Mouse (Mus musculus): ENCODE results near the gene Dars2. TPM values are rescaled to one million over a fixed set of nuclear protein-coding genes. Genes with fewer than 3 reads are reported as not detected.

The Dars2 gene
- polyA plus RNA-seq, 1 experiment = 46.1 TPM

GRCm38 (mm10) chr1:161041261-161042020, 29.0 kb downstream of the Dars2 start:
- peaks cover 45% of the 10 kb centered on the region for H3K36me3 ChIP-seq (ENCODE audit: control insufficient read depth, insufficient read depth, low read length, poor library complexity, severe bottlenecking)
- H3K9ac ChIP-seq (ENCODE audit: low read depth, poor library complexity, severe bottlenecking) = no peak overlapping the region
- H3K4me3 ChIP-seq (ENCODE audit: low read depth, low read length) = no peak overlapping the region
- H3K9me3 ChIP-seq (replicated peaks; ENCODE audit: control insufficient read depth, insufficient read depth, low read length, poor library complexity, severe bottlenecking) = no peaks in the 10 kb centered on the region
- no peaks in the 10 kb centered on the region for H3K27me3 ChIP-seq (ENCODE audit: control insufficient read depth, insufficient read depth, low read length, poor library complexity, severe bottlenecking)
- TF ChIP-seq POLR2A (IDR thresholded peaks at IDR 0.05; ENCODE audit: insufficient read depth, low read length) (no peak), EP300 (IDR thresholded peaks at IDR 0.05; ENCODE audit: insufficient read depth, low read depth, low read length) (no peak), CTCF (IDR thresholded peaks at IDR 0.05; ENCODE audit: low read depth, low read length) (no peak)
- no peaks in the 10 kb centered on the region for H3K4me1 ChIP-seq (ENCODE audit: control insufficient read depth, insufficient read depth, low read length)
- H3K27ac ChIP-seq (ENCODE audit: insufficient read depth, low read length) = no peak overlapping the region

DNA sequence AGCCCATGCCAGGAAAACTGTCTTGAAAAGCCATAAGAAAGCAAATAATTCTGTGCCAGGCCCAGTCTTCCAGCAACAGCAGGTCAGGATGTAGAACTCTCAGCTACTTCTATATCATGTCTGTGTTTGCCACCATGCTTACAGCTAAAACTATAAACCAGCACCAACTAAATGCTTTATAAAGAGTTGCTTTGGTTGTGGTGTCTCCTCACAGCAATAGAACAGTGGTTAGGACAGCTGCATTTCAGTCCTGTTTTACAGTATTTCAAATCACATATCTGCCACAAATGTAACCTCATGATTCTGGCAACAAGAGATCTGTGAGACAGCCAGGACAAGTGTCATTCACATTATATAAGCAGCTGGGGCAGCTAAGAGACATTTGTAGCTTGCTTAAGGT, 29.6 kb downstream of the Dars2 start:
- H3K4me1 ChIP-seq (ENCODE audit: control insufficient read depth, insufficient read depth, low read length) = no peaks in the 10 kb centered on the region
- H3K4me3 ChIP-seq (ENCODE audit: low read depth, low read length) = no peak overlapping the region
- peak overlapping the region; percentile 88 for H3K27ac ChIP-seq (ENCODE audit: insufficient read depth, low read length)
- TF ChIP-seq EP300 (IDR thresholded peaks at IDR 0.05; ENCODE audit: insufficient read depth, low read depth, low read length) (no peak), POLR2A (IDR thresholded peaks at IDR 0.05; ENCODE audit: insufficient read depth, low read length) (no peak), CTCF (IDR thresholded peaks at IDR 0.05; ENCODE audit: low read depth, low read length) (no peak)
- H3K27me3 ChIP-seq (ENCODE audit: control insufficient read depth, insufficient read depth, low read length, poor library complexity, severe bottlenecking) = no peaks in the 10 kb centered on the region
- peaks cover 49% of the 10 kb centered on the region for H3K36me3 ChIP-seq (ENCODE audit: control insufficient read depth, insufficient read depth, low read length, poor library complexity, severe bottlenecking)
- 0 out of 2 replicates have a peak, but pooled peaks cover 2% of the 10 kb centered on the region for H3K9me3 ChIP-seq (replicated peaks; ENCODE audit: control insufficient read depth, insufficient read depth, low read length, poor library complexity, severe bottlenecking)
- no peak overlapping the region for H3K9ac ChIP-seq (ENCODE audit: low read depth, poor library complexity, severe bottlenecking)

DNA sequence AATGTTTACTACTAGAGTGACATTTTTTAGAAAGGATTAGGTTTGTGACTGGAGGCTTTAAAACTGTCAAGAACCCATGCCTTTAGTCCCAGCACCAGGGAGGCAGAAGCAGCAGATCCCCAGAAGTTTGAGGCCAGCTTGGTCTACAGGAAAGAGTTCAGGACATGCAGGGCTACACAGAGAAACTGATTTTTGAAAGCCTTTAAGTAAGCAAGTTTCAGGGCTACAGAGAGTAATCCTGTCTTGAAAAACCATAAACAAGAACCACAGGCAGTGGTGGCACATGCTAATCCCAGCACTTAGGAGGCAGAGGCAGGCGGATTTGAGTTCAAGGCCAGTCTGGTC, 30.1 kb downstream of the Dars2 start:
- Histone ChIP-seq H3K36me3 (ENCODE audit: control insufficient read depth, insufficient read depth, low read length, poor library complexity, severe bottlenecking) (peaks cover 53% of the 10 kb centered on the region), H3K4me3 (ENCODE audit: low read depth, low read length) (no peak overlapping the region), H3K9me3 (replicated peaks; ENCODE audit: control insufficient read depth, insufficient read depth, low read length, poor library complexity, severe bottlenecking) (peaks cover 2% of the 10 kb centered on the region; the same call in 1 of the 2 replicates), H3K4me1 (ENCODE audit: control insufficient read depth, insufficient read depth, low read length) (no peaks in the 10 kb centered on the region), H3K9ac (ENCODE audit: low read depth, poor library complexity, severe bottlenecking) (no peak overlapping the region), H3K27ac (ENCODE audit: insufficient read depth, low read length) (peak overlapping the region; percentile 88), H3K27me3 (ENCODE audit: control insufficient read depth, insufficient read depth, low read length, poor library complexity, severe bottlenecking) (no peaks in the 10 kb centered on the region)
- TF ChIP-seq EP300 (IDR thresholded peaks at IDR 0.05; ENCODE audit: insufficient read depth, low read depth, low read length) = no peak
- TF ChIP-seq CTCF (IDR thresholded peaks at IDR 0.05; ENCODE audit: low read depth, low read length) = no peak
- no peak for TF ChIP-seq POLR2A (IDR thresholded peaks at IDR 0.05; ENCODE audit: insufficient read depth, low read length)

GRCm38 (mm10) chr1:161039741-161040425, 30.6 kb downstream of the Dars2 start:
- no peak overlapping the region; the same call in 1 of the 2 replicates for H3K9ac ChIP-seq (ENCODE audit: low read depth, poor library complexity, severe bottlenecking)
- no peak for TF ChIP-seq EP300 (IDR thresholded peaks at IDR 0.05; ENCODE audit: insufficient read depth, low read depth, low read length)
- TF ChIP-seq CTCF (IDR thresholded peaks at IDR 0.05; ENCODE audit: low read depth, low read length) = no peak
- no peak for TF ChIP-seq POLR2A (IDR thresholded peaks at IDR 0.05; ENCODE audit: insufficient read depth, low read length)
- H3K27ac ChIP-seq (ENCODE audit: insufficient read depth, low read length) = peak overlapping the region; percentile 88
- H3K4me1 ChIP-seq (ENCODE audit: control insufficient read depth, insufficient read depth, low read length) = no peaks in the 10 kb centered on the region
- peaks cover 50% of the 10 kb centered on the region for H3K36me3 ChIP-seq (ENCODE audit: control insufficient read depth, insufficient read depth, low read length, poor library complexity, severe bottlenecking)
- H3K4me3 ChIP-seq (ENCODE audit: low read depth, low read length) = no peak overlapping the region
- no peaks in the 10 kb centered on the region for H3K27me3 ChIP-seq (ENCODE audit: control insufficient read depth, insufficient read depth, low read length, poor library complexity, severe bottlenecking)
- peaks cover 2% of the 10 kb centered on the region; the same call in 1 of the 2 replicates for H3K9me3 ChIP-seq (replicated peaks; ENCODE audit: control insufficient read depth, insufficient read depth, low read length, poor library complexity, severe bottlenecking)

GRCm38 (mm10) chr1:161038968-161039721, 31.3 kb downstream of the Dars2 start:
- Histone ChIP-seq H3K27me3 (ENCODE audit: control insufficient read depth, insufficient read depth, low read length, poor library complexity, severe bottlenecking) (no peaks in the 10 kb centered on the region), H3K9ac (ENCODE audit: low read depth, poor library complexity, severe bottlenecking) (peak overlapping the region; percentile 88), H3K36me3 (ENCODE audit: control insufficient read depth, insufficient read depth, low read length, poor library complexity, severe bottlenecking) (peaks cover 49% of the 10 kb centered on the region), H3K4me1 (ENCODE audit: control insufficient read depth, insufficient read depth, low read length) (no peaks in the 10 kb centered on the region), H3K27ac (ENCODE audit: insufficient read depth, low read length) (peak overlapping the region; percentile 88), H3K9me3 (replicated peaks; ENCODE audit: control insufficient read depth, insufficient read depth, low read length, poor library complexity, severe bottlenecking) (peaks cover 2% of the 10 kb centered on the region; the same call in 1 of the 2 replicates), H3K4me3 (ENCODE audit: low read depth, low read length) (no peak overlapping the region)
- no peak for TF ChIP-seq POLR2A (IDR thresholded peaks at IDR 0.05; ENCODE audit: insufficient read depth, low read length)
- TF ChIP-seq EP300 (IDR thresholded peaks at IDR 0.05; ENCODE audit: insufficient read depth, low read depth, low read length) = no peak
- TF ChIP-seq CTCF (IDR thresholded peaks at IDR 0.05; ENCODE audit: low read depth, low read length) = no peak
